Mouse (Mus musculus): ENCODE data around the gene 9930022D16Rik. TPM values are rescaled to one million over a fixed set of nuclear protein-coding genes. Genes with fewer than 3 reads are reported as not detected.
A peak's percentile ranks its signal among the peaks of the same experiment; 100 is the strongest.

The 9930022D16Rik gene
- polyA plus RNA-seq, 1 experiment, result not detected

DNA sequence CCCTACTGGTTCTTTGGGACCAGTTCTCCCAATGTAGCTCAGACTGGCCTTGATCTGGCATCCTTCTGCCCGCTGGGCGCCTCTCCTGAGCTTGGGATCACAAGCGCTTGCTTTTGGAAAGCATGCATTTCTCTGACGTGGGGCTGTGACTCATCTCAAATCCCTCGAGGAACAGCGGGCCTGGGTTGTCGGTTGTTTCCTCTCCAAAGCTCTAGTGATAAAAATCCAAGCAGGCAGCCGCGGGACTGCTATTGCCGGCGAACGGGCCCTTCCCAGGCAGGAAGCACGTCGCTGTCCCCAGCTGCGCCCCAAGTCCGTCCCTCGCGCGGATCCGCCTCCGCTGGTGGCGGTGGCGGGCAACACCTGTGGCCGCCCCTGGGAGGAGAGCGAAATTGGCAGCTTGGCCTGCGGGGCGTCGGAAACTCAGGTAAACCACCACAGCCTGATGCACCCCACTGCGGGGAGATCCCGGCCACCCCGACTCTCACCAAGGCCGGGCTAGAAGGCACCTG lies 26.2 kb downstream of the 9930022D16Rik start:
- no peaks in the 10 kb centered on the region for H3K36me3 ChIP-seq (ENCODE audit: control insufficient read depth, insufficient read depth, low read length)
- WGBS, result under 1% methylated on average over 32 of the region's 32 CpGs
- peak overlapping the region; percentile 56 for H3K4me3 ChIP-seq (ENCODE audit: insufficient read depth, low read depth, low read length)
- no peak for TF ChIP-seq CTCF (conservative IDR thresholded peaks at IDR 0.05; ENCODE audit: insufficient read depth, insufficient read length, low read depth, low read length)
- TF ChIP-seq POLR2A (IDR thresholded peaks at IDR 0.05; ENCODE audit: low read depth, low read length), result no peak
- H3K27ac ChIP-seq (ENCODE audit: insufficient read depth, low read depth, low read length), result peak overlapping the region; percentile 21; the same call in 1 of the 2 replicates
- no peaks in the 10 kb centered on the region for H3K4me1 ChIP-seq (ENCODE audit: control insufficient read depth, insufficient read depth, low read length)
- no peaks in the 10 kb centered on the region for H3K27me3 ChIP-seq (replicated peaks; ENCODE audit: control insufficient read depth, insufficient read depth, low read length)
- DNase-seq, result peak; percentile 87

GRCm38 (mm10) chr11:109440641-109441040 lies 26.9 kb downstream of the 9930022D16Rik start:
- no peaks in the 10 kb centered on the region for H3K4me1 ChIP-seq (ENCODE audit: control insufficient read depth, insufficient read depth, low read length)
- no peaks in the 10 kb centered on the region for H3K36me3 ChIP-seq (ENCODE audit: control insufficient read depth, insufficient read depth, low read length)
- no peak overlapping the region for H3K4me3 ChIP-seq (ENCODE audit: insufficient read depth, low read depth, low read length)
- H3K27ac ChIP-seq (ENCODE audit: insufficient read depth, low read depth, low read length), result no peak overlapping the region
- no peaks in the 10 kb centered on the region for H3K27me3 ChIP-seq (replicated peaks; ENCODE audit: control insufficient read depth, insufficient read depth, low read length)
- TF ChIP-seq POLR2A (IDR thresholded peaks at IDR 0.05; ENCODE audit: low read depth, low read length), result no peak
- no peak for TF ChIP-seq CTCF (conservative IDR thresholded peaks at IDR 0.05; ENCODE audit: insufficient read depth, insufficient read length, low read depth, low read length)
- WGBS, result 65% methylated on average over 4 of the region's 4 CpGs
- no peak for DNase-seq

DNA sequence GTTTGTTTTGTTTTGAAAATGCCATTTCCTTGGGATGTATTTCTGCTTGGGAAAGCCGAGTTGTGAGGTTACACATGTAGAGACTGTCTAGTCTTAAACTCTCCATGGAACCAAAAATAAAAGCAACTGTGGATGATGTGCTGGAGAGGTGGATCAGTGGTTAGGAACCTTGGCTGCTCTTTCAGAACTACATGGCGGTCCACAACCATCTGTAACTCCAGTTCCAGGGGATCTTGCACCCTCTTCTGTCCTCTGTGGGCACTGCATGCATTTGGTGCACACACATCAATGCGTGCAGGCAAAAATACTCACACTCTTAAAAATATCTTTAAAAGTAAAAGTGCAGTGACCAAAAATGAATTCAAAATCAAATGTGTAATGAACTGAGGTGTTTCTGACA lies 27.4 kb downstream of the 9930022D16Rik start:
- H3K27ac ChIP-seq (ENCODE audit: insufficient read depth, low read depth, low read length), result no peak overlapping the region
- no peak overlapping the region for H3K4me3 ChIP-seq (ENCODE audit: insufficient read depth, low read depth, low read length)
- no peaks in the 10 kb centered on the region for H3K36me3 ChIP-seq (ENCODE audit: control insufficient read depth, insufficient read depth, low read length)
- WGBS, result 62% methylated on average over 3 of the region's 3 CpGs
- H3K27me3 ChIP-seq (replicated peaks; ENCODE audit: control insufficient read depth, insufficient read depth, low read length), result no peaks in the 10 kb centered on the region
- H3K4me1 ChIP-seq (ENCODE audit: control insufficient read depth, insufficient read depth, low read length), result no peaks in the 10 kb centered on the region
- TF ChIP-seq POLR2A (IDR thresholded peaks at IDR 0.05; ENCODE audit: low read depth, low read length) (no peak), CTCF (conservative IDR thresholded peaks at IDR 0.05; ENCODE audit: insufficient read depth, insufficient read length, low read depth, low read length) (peak; percentile 85)
- peak; percentile 42 for DNase-seq

DNA sequence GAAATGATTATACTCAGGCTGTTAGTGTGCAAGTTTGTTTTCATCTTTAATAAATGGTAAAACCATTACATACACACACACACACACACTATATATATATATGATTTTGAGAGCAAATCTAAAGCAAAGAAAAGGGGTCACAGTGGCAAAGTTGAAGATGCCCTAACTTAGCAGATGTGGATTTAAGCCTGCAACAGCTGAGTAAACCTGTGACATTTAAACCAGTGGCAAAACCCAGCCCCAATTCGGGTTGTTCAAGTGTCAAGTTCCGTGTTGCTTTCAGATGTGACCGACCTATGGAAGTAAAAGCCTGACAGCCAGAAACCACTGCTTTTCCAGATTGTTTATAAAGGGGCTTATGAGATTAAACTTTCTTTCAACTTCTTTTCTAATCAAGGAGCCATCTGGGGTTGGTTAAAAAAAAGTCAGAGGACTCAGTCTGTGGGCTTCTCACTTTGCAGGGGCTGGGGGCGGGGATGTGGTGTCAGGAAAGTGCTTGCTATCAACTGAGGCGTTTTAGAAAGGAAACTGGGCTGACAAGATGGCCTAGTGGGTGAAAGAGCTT lies 28.5 kb downstream of the 9930022D16Rik start:
- Histone ChIP-seq H3K4me1 (ENCODE audit: control insufficient read depth, insufficient read depth, low read length) (no peaks in the 10 kb centered on the region), H3K36me3 (ENCODE audit: control insufficient read depth, insufficient read depth, low read length) (no peaks in the 10 kb centered on the region), H3K27ac (ENCODE audit: insufficient read depth, low read depth, low read length) (no peak overlapping the region), H3K27me3 (replicated peaks; ENCODE audit: control insufficient read depth, insufficient read depth, low read length) (no peaks in the 10 kb centered on the region), H3K4me3 (ENCODE audit: insufficient read depth, low read depth, low read length) (no peak overlapping the region)
- no peak for DNase-seq
- TF ChIP-seq CTCF (conservative IDR thresholded peaks at IDR 0.05; ENCODE audit: insufficient read depth, insufficient read length, low read depth, low read length), result no peak
- TF ChIP-seq POLR2A (IDR thresholded peaks at IDR 0.05; ENCODE audit: low read depth, low read length), result no peak
- WGBS, result 64% methylated on average over 5 of the region's 5 CpGs

DNA sequence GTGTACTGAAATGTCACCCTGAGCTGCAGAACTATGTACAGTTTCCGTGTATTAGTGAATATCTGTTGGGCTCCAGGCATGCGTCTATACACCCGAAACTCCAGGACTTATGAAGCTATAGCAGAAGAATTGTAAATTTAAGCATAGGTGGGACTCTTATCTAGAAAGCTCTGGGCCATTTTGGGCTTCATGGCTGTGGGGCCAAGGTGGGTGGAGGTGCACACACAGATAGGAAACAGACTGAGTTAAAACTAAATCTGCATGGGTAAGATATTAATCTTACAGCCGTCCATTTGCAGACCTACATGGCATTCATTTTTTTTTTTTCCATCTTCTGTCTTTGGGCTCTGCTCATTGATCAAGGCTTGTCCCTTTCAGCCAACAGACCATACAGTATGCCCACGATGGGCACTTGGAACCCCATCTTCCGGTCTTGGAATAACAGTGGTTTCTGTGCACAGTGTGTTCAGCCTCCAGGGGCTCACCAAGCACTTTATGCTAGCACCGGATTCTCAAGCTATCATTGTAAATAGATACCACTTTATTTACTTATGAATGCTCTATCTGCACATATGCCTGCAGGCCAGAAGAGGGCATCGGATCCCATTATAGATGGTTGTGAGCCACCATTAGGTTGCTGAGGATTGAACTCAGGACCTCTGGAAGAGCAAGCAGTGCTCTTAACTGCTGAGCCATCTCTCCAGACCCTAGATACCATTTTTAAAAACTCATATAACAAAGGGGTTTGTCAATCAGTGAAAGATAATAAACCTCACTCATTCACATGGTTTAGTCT lies 29.9 kb downstream of the 9930022D16Rik start:
- TF ChIP-seq CTCF (conservative IDR thresholded peaks at IDR 0.05; ENCODE audit: insufficient read depth, insufficient read length, low read depth, low read length) (no peak), POLR2A (IDR thresholded peaks at IDR 0.05; ENCODE audit: low read depth, low read length) (no peak)
- H3K4me3 ChIP-seq (ENCODE audit: insufficient read depth, low read depth, low read length), result no peak overlapping the region
- 83% methylated on average over 8 of the region's 8 CpGs for WGBS

DNA sequence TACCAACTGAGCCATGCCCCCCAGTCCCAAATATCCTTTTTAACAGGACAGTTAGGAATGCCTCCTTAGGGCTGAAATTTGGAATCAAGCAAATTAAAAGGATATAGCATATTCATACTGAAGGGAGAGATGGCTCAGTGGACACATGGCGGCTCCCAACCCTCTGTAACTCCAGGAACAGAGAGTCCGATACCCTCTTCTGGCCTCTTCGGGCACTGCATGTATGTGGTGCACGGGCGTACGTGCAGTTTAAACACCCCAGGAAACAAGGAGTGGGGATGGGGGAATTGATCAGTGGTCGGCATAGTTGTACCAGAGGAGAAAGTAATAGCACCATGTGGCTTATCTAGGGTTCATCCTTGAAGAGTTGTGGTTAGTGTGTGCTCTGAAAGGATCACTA lies 30.9 kb downstream of the 9930022D16Rik start:
- TF ChIP-seq CTCF (conservative IDR thresholded peaks at IDR 0.05; ENCODE audit: insufficient read depth, insufficient read length, low read depth, low read length) (peak; percentile 38; the same call in 1 of the 2 replicates), POLR2A (IDR thresholded peaks at IDR 0.05; ENCODE audit: low read depth, low read length) (no peak)
- Histone ChIP-seq H3K27ac (ENCODE audit: insufficient read depth, low read depth, low read length) (no peak overlapping the region), H3K4me1 (ENCODE audit: control insufficient read depth, insufficient read depth, low read length) (no peaks in the 10 kb centered on the region), H3K4me3 (ENCODE audit: insufficient read depth, low read depth, low read length) (no peak overlapping the region), H3K27me3 (replicated peaks; ENCODE audit: control insufficient read depth, insufficient read depth, low read length) (no peaks in the 10 kb centered on the region), H3K36me3 (ENCODE audit: control insufficient read depth, insufficient read depth, low read length) (no peaks in the 10 kb centered on the region)
- WGBS, result 71% methylated on average over 7 of the region's 7 CpGs
- DNase-seq, result no peak

More for the DNA sequence above, 29.9 kb downstream of the 9930022D16Rik start:
- H3K36me3 ChIP-seq (ENCODE audit: control insufficient read depth, insufficient read depth, low read length), result no peaks in the 10 kb centered on the region
- no peak overlapping the region for H3K27ac ChIP-seq (ENCODE audit: insufficient read depth, low read depth, low read length)
- no peak for DNase-seq
- no peaks in the 10 kb centered on the region for H3K4me1 ChIP-seq (ENCODE audit: control insufficient read depth, insufficient read depth, low read length)
- H3K27me3 ChIP-seq (replicated peaks; ENCODE audit: control insufficient read depth, insufficient read depth, low read length), result no peaks in the 10 kb centered on the region

GRCm38 (mm10) chr11:109445438-109446035 lies 31.8 kb downstream of the 9930022D16Rik start:
- Histone ChIP-seq H3K36me3 (ENCODE audit: control insufficient read depth, insufficient read depth, low read length) (no peaks in the 10 kb centered on the region), H3K27me3 (replicated peaks; ENCODE audit: control insufficient read depth, insufficient read depth, low read length) (no peaks in the 10 kb centered on the region), H3K27ac (ENCODE audit: insufficient read depth, low read depth, low read length) (no peak overlapping the region), H3K4me3 (ENCODE audit: insufficient read depth, low read depth, low read length) (no peak overlapping the region), H3K4me1 (ENCODE audit: control insufficient read depth, insufficient read depth, low read length) (no peaks in the 10 kb centered on the region)
- 46% methylated on average over 13 of the region's 13 CpGs for WGBS
- DNase-seq, result peak; percentile 65
- TF ChIP-seq CTCF (conservative IDR thresholded peaks at IDR 0.05; ENCODE audit: insufficient read depth, insufficient read length, low read depth, low read length) (peak; percentile 79), POLR2A (IDR thresholded peaks at IDR 0.05; ENCODE audit: low read depth, low read length) (no peak)
